In genomic region chr4:126752024-126752607, GRCm38 (mm10) we compare ENCODE assay signal across 8 mouse cellular contexts. TPM values are rescaled to one million over a fixed set of nuclear protein-coding genes. Genes with fewer than 3 reads are reported as not detected.
DNase-seq lines count a peak whose midpoint lies in the region; ATAC-seq and TF ChIP-seq lines count a peak whose summit lies in the region.

No protein-coding gene starts in this region.

- H3K27me3 ChIP-seq in kidney, adult 2 months (replicated peaks; ENCODE audit: control insufficient read depth, insufficient read depth, low read length), result no peaks in the 10 kb centered on the region
- no peaks in the 10 kb centered on the region for H3K27me3 ChIP-seq in intestine, embryonic 14.5 days (replicated peaks; ENCODE audit: control insufficient read depth, insufficient read depth, low read length)
- H3K27me3 ChIP-seq in midbrain, postnatal 0 days (ENCODE audit: insufficient read depth, low read length), result no peaks in the 10 kb centered on the region

- peak overlapping the region; percentile 82 for H3K4me3 ChIP-seq in kidney, adult 2 months (ENCODE audit: insufficient read depth, low read depth, low read length)
- peak overlapping the region; percentile 76 to 78 for H3K4me3 ChIP-seq in ES-E14 (ENCODE audit: insufficient read depth in 1 of 2, low read depth in 1 of 2, low read length in 2 of 2, poor library complexity in 1 of 2, severe bottlenecking in 1 of 2)
- H3K4me3 ChIP-seq in intestine, embryonic 14.5 days (ENCODE audit: low read depth, low read length), result peak overlapping the region; percentile 93
- peak overlapping the region; percentile 94 for H3K4me3 ChIP-seq in midbrain, postnatal 0 days (ENCODE audit: low read depth, low read length)

- H3K4me2 ChIP-seq in intestine, embryonic 14.5 days (ENCODE audit: low read length), result peak overlapping the region; percentile 78
- H3K4me2 ChIP-seq in midbrain, postnatal 0 days (ENCODE audit: low read depth, low read length, poor library complexity, severe bottlenecking), result peak overlapping the region; percentile 94

- H3K9me3 ChIP-seq in ES-E14 (ENCODE audit: control insufficient read depth, insufficient read depth, low read depth, low read length), result no peaks in the 10 kb centered on the region
- H3K9me3 ChIP-seq in intestine, embryonic 14.5 days (ENCODE audit: control insufficient read depth, low read length), result no peaks in the 10 kb centered on the region
- no peaks in the 10 kb centered on the region for H3K9me3 ChIP-seq in midbrain, postnatal 0 days (ENCODE audit: low read length)

- no peak overlapping the region for H3K27ac ChIP-seq in kidney, adult 2 months (ENCODE audit: insufficient read depth, low read depth, low read length)
- H3K27ac ChIP-seq in ES-E14 (ENCODE audit: insufficient read depth, low read depth, low read length, poor library complexity, severe bottlenecking), result no peak overlapping the region
- no peak overlapping the region for H3K27ac ChIP-seq in intestine, embryonic 14.5 days (ENCODE audit: low read depth)
- H3K27ac ChIP-seq in midbrain, postnatal 0 days (ENCODE audit: low read depth, low read length), result peak overlapping the region; percentile 97; the same call in 1 of the 2 replicates

- DNase-seq in kidney, adult 2 months, result no peak
- no peak for DNase-seq in kidney, adult 9 months
- no peak for DNase-seq in ES-E14 (ENCODE audit: low read depth, low spot score)
- DNase-seq in cerebellum, postnatal 25 days, result peak; percentile 72 to 79
- DNase-seq in intestine, embryonic 14.5 days (ENCODE audit: low spot score), result peak; percentile 63
- peak; percentile 43 for DNase-seq in midbrain, postnatal 0 days (ENCODE audit: low spot score)
- no peak for DNase-seq in urinary bladder, postnatal 10 days (ENCODE audit: low spot score)
- no peak for DNase-seq in embryo, embryonic 9.5 days (ENCODE audit: extremely low spot score)

- no peak for TF ChIP-seq POLR2A in kidney, adult 2 months (IDR thresholded peaks at IDR 0.05; ENCODE audit: low read depth, low read length)

- in situ Hi-C loops in ES-E14 (cut with MboI; ENCODE audit: low sequenced_read_pairs in 2 of 2, unreplicated experiment in 2 of 2), result no loop called here

- 16% methylated on average over 13 of the region's 13 CpGs for WGBS in kidney, adult 2 months
- WGBS in intestine, embryonic 14.5 days, result 5% methylated on average over 13 of the region's 13 CpGs
- 3% methylated on average over 13 of the region's 13 CpGs for WGBS in midbrain, postnatal 0 days

- H3K36me3 ChIP-seq in kidney, adult 2 months (ENCODE audit: control insufficient read depth, insufficient read depth, low read length), result no peaks in the 10 kb centered on the region
- peaks cover 15% of the 10 kb centered on the region for H3K36me3 ChIP-seq in ES-E14 (ENCODE audit: control insufficient read depth, insufficient read depth, low read length, poor library complexity, severe bottlenecking)
- H3K36me3 ChIP-seq in intestine, embryonic 14.5 days (ENCODE audit: control insufficient read depth, insufficient read depth, low read length), result peaks cover 32% of the 10 kb centered on the region
- H3K36me3 ChIP-seq in midbrain, postnatal 0 days (ENCODE audit: insufficient read depth, low read length), result peaks cover 25% of the 10 kb centered on the region

- 0 out of 2 replicates have a peak, but pooled peaks cover 3% of the 10 kb centered on the region for H3K4me1 ChIP-seq in kidney, adult 2 months (ENCODE audit: control insufficient read depth, insufficient read depth, low read length)
- peaks cover 0 to 7% of the 10 kb centered on the region in 2 experiments; a peak in 1 of 4 replicates for H3K4me1 ChIP-seq in ES-E14 (ENCODE audit: control insufficient read depth in 2 of 2, insufficient read depth in 2 of 2, low read length in 2 of 2, poor library complexity in 1 of 2)
- peaks cover 27% of the 10 kb centered on the region for H3K4me1 ChIP-seq in intestine, embryonic 14.5 days (replicated peaks; ENCODE audit: control insufficient read depth, insufficient read depth, low read length)
- peaks cover 15% of the 10 kb centered on the region; the same call in 1 of the 2 replicates for H3K4me1 ChIP-seq in midbrain, postnatal 0 days (ENCODE audit: insufficient read depth, low read length)

- peak overlapping the region; percentile 86; the same call in 1 of the 2 replicates for H3K9ac ChIP-seq in ES-E14 (ENCODE audit: insufficient read depth, low read depth, low read length, poor library complexity, severe bottlenecking)
- peak overlapping the region; percentile 79 for H3K9ac ChIP-seq in intestine, embryonic 14.5 days (ENCODE audit: low read length)
- peak overlapping the region; percentile 95 for H3K9ac ChIP-seq in midbrain, postnatal 0 days (replicated peaks; ENCODE audit: low read length, poor library complexity, severe bottlenecking)

- ATAC-seq in intestine, embryonic 14.5 days (replicated peaks; ENCODE audit: low FRiP score, low TSS enrichment, low read depth), result no peak
- no peak for ATAC-seq in midbrain, postnatal 0 days (ENCODE audit: low FRiP score)

- TF ChIP-seq CTCF in kidney, adult 2 months (conservative IDR thresholded peaks at IDR 0.05; ENCODE audit: insufficient read depth, insufficient read length, low read depth, low read length), result no peak
- TF ChIP-seq CTCF in midbrain, postnatal 0 days (IDR thresholded peaks at IDR 0.05), result peak; percentile 43

TF ChIP-seq in ES-E14, 5 proteins besides CTCF, POLR2A, EP300 and RAD21:
- TF ChIP-seq HCFC1 (IDR thresholded peaks at IDR 0.05; ENCODE audit: borderline replicate concordance, insufficient read depth, low read length), result no peak
- TF ChIP-seq ZC3H11A (IDR thresholded peaks at IDR 0.05; ENCODE audit: borderline replicate concordance, low read depth, low read length), result no peak
- no peak for TF ChIP-seq MAFK (IDR thresholded peaks at IDR 0.05; ENCODE audit: insufficient read depth, low read depth, low read length)
- no peak for TF ChIP-seq CHD2 (IDR thresholded peaks at IDR 0.05; ENCODE audit: low read depth, low read length)
- TF ChIP-seq ZNF384 (IDR thresholded peaks at IDR 0.05; ENCODE audit: low read depth, low read length), result no peak

RNA-seq across cellular contexts. Expression of gene Ncdn, which starts 1.1 kb away (rescaled TPM):
- polyA plus RNA-seq in kidney, adult 2 months (2012; rRNA removed), result 26.0 and 27.7 TPM in 2 replicates
- 25.8 and 26.3 TPM in 2 replicates for total RNA-seq in ES-E14 (2012; rRNA removed)
- 29.0 and 29.8 TPM in 2 replicates for polyA plus RNA-seq in intestine, embryonic 14.5 days (2014; fragmentation: Nextera tagmentation; extraction: Ambion mirVana)
- 322 and 393 TPM in 2 replicates for total RNA-seq in midbrain, postnatal 0 days (2014; rRNA removed)
- polyA plus RNA-seq in midbrain, postnatal 0 days (2015; fragmentation: Nextera tagmentation; extraction: Ambion mirVana), result 186 and 194 TPM in 2 replicates

RNA-seq across cellular contexts. Expression of gene AU040320, which starts 1.2 kb away (rescaled TPM):
- polyA plus RNA-seq in kidney, adult 2 months (2012; rRNA removed), result 55.4 and 56.6 TPM in 2 replicates
- total RNA-seq in ES-E14 (2012; rRNA removed), result 11.3 and 14.1 TPM in 2 replicates
- polyA plus RNA-seq in intestine, embryonic 14.5 days (2014; fragmentation: Nextera tagmentation; extraction: Ambion mirVana), result 27.2 and 28.9 TPM in 2 replicates
- 35.5 and 38.0 TPM in 2 replicates for total RNA-seq in midbrain, postnatal 0 days (2014; rRNA removed)
- 37.2 and 40.1 TPM in 2 replicates for polyA plus RNA-seq in midbrain, postnatal 0 days (2015; fragmentation: Nextera tagmentation; extraction: Ambion mirVana)

RNA-seq across cellular contexts. Expression of gene Tfap2e, which starts 16.1 kb away (rescaled TPM):
- not detected in 2 replicates for polyA plus RNA-seq in kidney, adult 2 months (2012; rRNA removed)
- 0.49 and 1.1 TPM in 2 replicates for total RNA-seq in ES-E14 (2012; rRNA removed)
- polyA plus RNA-seq in intestine, embryonic 14.5 days (2014; fragmentation: Nextera tagmentation; extraction: Ambion mirVana), result not detected in 2 replicates
- 0.14 TPM in 1 of 2 replicates, not detected in the other for total RNA-seq in midbrain, postnatal 0 days (2014; rRNA removed)
- 0.15 and 0.31 TPM in 2 replicates for polyA plus RNA-seq in midbrain, postnatal 0 days (2015; fragmentation: Nextera tagmentation; extraction: Ambion mirVana)

Comparison
In these comparisons a context has a peak if more than half of its experiments do, and no peak if none do; other contexts are left out.
1. DNase-seq: peak in cerebellum, postnatal 25 days (2 of 2), intestine, embryonic 14.5 days (single experiment) and midbrain, postnatal 0 days (single experiment); none in kidney, adult 2 months (single experiment), kidney, adult 9 months (single experiment), ES-E14 (single experiment), urinary bladder, postnatal 10 days (single experiment) and embryo, embryonic 9.5 days (single experiment).
2. Peak in every context shown above with its lines, with median percentiles within 50 percentile points of each other: H3K4me3 ChIP-seq and H3K9ac ChIP-seq.